Mouse (Mus musculus): ENCODE data around the gene Sipa1l3. TPM values are rescaled to one million over a fixed set of nuclear protein-coding genes. Genes with fewer than 3 reads are reported as not detected.

Sipa1l3 gene
- total RNA-seq, 2 experiments from 2014 or later, result 7.0 to 9.2 TPM

GRCm38 (mm10) chr7:29306108-29306507 lies 212.3 kb downstream of the Sipa1l3 start:
- DNase-seq, result no peak
- no peak overlapping the region for H3K4me3 ChIP-seq
- intact Hi-C loops (cut with DNase I), result loop anchor here (5.0 kb wide), 1 partner anchor 216 kb away; no protein-coding TSS in a partner anchor
- no peak for TF ChIP-seq CTCF (IDR thresholded peaks at IDR 0.05)
- H3K27ac ChIP-seq, result no peak overlapping the region

GRCm38 (mm10) chr7:29305263-29305988 lies 213.0 kb downstream of the Sipa1l3 start:
- H3K27ac ChIP-seq, result no peak overlapping the region
- no peak for TF ChIP-seq CTCF (IDR thresholded peaks at IDR 0.05)
- intact Hi-C loops (cut with DNase I), result loop anchor here (5.0 kb wide), 1 partner anchor 217 kb away; no protein-coding TSS in a partner anchor
- no peak for DNase-seq
- no peak overlapping the region for H3K4me3 ChIP-seq

DNA sequence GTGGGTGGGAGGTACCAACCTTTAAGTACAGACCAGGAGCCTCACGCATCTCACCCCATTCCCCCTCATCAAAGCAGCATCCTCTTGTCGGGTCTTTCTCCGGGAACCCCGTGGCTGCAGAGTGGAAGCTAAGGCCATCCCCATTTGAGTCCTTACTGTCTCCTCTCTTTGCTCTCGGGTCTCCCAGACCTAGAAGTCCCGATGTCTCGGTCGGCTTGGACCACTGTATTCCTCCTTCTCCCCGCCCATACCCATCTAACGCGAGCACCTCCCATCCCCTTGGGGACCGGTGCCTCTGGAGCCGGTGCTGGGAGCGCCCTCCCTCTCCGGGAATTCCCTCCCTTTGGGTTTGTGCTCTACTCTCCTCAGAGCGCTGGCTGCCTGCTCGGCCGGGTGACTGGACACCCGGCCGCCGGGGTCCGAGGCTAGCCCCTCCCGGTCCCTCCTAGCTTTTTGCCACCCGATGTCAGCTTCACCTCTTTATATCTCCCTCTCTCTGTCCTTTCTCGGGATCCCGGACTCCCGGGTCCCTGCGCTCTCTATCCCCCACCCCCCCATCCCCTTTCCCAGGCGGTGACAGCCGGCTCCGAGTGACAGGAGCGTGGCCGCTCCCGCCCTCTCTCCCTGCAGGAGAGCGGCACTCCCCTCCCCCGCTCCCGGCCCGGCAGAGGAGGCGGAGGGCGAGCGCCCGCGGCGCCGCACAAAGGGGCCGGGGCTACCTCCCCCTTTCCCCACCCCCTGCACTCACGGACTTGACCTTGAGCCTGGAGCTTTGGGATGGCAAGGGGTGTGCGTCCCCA lies 213.8 kb downstream of the Sipa1l3 start:
- H3K4me3 ChIP-seq, result peak overlapping the region; percentile 68
- intact Hi-C loops (cut with DNase I), result loop anchor here (5.0 kb wide), 2 partner anchors 127 to 218 kb away; no protein-coding TSS in a partner anchor
- no peak overlapping the region for H3K27ac ChIP-seq
- no peak for TF ChIP-seq CTCF (IDR thresholded peaks at IDR 0.05)
- no peak for DNase-seq

DNA sequence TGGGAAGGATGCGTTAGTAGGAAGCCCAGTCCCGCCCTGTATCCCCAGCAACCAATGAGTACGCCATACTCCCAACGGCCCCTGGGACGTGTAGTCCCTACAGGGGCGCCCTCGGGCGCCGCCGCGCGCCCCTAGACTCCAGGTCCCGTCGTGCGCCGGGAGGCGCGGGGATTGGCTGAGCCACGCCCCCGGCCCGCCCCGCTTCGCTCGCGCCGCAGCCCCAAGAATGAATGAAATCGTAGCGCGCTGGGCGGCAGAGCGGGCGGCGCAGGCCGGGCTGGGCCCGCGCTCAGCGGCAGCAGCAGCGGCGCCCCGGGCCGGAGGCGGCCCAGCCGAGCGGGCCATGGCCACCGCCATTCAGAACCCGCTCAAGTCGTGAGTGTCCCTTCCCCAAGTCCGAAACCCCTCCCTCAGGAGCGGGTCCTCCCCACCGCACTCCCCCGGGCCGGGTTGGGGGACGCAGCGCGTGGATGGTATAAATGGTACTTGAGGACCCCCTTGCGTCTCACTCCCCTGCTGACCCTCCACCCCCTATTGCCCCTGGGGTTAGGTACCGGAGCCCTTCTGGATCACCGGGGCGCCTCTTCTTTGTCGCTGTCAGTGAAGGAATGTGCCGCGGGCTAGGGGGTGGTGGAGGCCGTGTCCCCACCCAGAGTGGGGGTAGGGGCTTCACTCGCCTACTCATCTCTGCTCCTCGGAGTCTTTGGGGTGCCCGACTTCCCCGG lies 214.5 kb downstream of the Sipa1l3 start, which contains the start of gene Dpf1:
Dpf1 (plus strand) TSS at position 214 of the 725 bp plus-strand sequence.
- peak within 1 kb of the TSS; percentile 68 for H3K4me3 ChIP-seq
- H3K27ac ChIP-seq, result no peak within 1 kb of the TSS
- peak; percentile 91 for DNase-seq
- peak; percentile 13; the same call in 1 of the 2 replicates for TF ChIP-seq CTCF (IDR thresholded peaks at IDR 0.05)
- intact Hi-C loops (cut with DNase I), result loop anchor here (5.0 kb wide), 1 partner anchor 127 kb away; no protein-coding TSS in a partner anchor

DNA sequence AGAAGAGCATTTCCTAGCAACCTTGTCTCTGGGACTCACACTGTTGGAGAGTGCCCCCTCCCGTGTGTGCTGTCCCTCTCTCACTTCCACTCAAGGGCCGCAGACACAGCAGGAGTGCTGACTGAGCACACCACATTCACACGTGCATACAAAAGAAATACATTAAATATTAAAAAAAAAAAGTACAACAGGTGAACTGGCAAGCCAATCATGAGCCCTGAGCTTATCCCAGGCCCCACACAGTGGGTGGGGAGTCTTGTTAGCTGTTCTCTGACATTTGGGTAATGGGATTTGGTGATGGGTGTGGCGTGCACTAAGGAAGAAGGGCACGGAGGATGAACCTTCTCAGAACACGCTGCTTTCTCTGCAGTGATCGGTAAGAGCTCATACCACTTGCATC lies 215.8 kb downstream of the Sipa1l3 start:
- Histone ChIP-seq H3K27ac (no peak overlapping the region), H3K4me3 (no peak overlapping the region)
- TF ChIP-seq CTCF (IDR thresholded peaks at IDR 0.05), result no peak
- DNase-seq, result no peak
- intact Hi-C loops (cut with DNase I), result loop anchor here (5.0 kb wide), 1 partner anchor 125 kb away; no protein-coding TSS in a partner anchor

GRCm38 (mm10) chr7:29301127-29301566 lies 217.3 kb downstream of the Sipa1l3 start:
- Histone ChIP-seq H3K27ac (no peak overlapping the region), H3K4me3 (no peak overlapping the region)
- intact Hi-C loops (cut with DNase I), result loop anchor here (5.0 kb wide), 1 partner anchor 124 kb away; no protein-coding TSS in a partner anchor
- peak; percentile 74 for DNase-seq
- peak; percentile 79 for TF ChIP-seq CTCF (IDR thresholded peaks at IDR 0.05)

DNA sequence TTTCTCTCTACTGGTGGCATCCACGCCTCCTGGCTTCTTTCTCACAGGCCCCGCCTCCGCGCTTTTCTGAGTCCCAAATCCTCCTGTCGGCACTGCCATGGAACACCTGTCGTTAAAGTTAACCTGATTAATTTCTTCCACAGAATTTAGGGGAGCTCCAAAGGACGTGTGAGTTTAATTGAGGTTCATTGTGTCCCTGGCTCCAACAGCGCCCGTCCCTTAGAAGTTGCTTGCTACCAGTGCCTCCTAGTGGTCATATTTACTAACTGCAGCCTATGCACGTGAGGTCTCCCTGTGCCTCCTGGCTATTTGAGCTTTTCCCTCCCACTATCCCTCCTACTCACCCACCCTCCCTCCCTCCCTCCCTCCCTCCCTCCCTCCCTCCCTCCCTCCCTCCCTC lies 221.4 kb downstream of the Sipa1l3 start:
- Histone ChIP-seq H3K4me3 (peak overlapping the region; percentile 36; the same call in 1 of the 2 replicates), H3K27ac (no peak overlapping the region)
- peak; percentile 84 for TF ChIP-seq CTCF (IDR thresholded peaks at IDR 0.05)
- peak; percentile 66 for DNase-seq
- intact Hi-C loops (cut with DNase I), result loop anchor here (2.0 kb wide), 2 partner anchors 50 to 166 kb away; no protein-coding TSS in a partner anchor

GRCm38 (mm10) chr7:29295861-29296647 lies 222.4 kb downstream of the Sipa1l3 start:
- no peak for TF ChIP-seq CTCF (IDR thresholded peaks at IDR 0.05)
- DNase-seq, result no peak
- Histone ChIP-seq H3K4me3 (no peak overlapping the region), H3K27ac (no peak overlapping the region)
- intact Hi-C loops (cut with DNase I), result loop anchor here (2.0 kb wide), 2 partner anchors 49 to 165 kb away; no protein-coding TSS in a partner anchor

GRCm38 (mm10) chr7:29294111-29294761 lies 224.2 kb downstream of the Sipa1l3 start:
- TF ChIP-seq CTCF (IDR thresholded peaks at IDR 0.05), result no peak
- DNase-seq, result no peak
- Histone ChIP-seq H3K4me3 (no peak overlapping the region), H3K27ac (peak overlapping the region; percentile 83)
- intact Hi-C loops (cut with DNase I), result no loop called here

DNA sequence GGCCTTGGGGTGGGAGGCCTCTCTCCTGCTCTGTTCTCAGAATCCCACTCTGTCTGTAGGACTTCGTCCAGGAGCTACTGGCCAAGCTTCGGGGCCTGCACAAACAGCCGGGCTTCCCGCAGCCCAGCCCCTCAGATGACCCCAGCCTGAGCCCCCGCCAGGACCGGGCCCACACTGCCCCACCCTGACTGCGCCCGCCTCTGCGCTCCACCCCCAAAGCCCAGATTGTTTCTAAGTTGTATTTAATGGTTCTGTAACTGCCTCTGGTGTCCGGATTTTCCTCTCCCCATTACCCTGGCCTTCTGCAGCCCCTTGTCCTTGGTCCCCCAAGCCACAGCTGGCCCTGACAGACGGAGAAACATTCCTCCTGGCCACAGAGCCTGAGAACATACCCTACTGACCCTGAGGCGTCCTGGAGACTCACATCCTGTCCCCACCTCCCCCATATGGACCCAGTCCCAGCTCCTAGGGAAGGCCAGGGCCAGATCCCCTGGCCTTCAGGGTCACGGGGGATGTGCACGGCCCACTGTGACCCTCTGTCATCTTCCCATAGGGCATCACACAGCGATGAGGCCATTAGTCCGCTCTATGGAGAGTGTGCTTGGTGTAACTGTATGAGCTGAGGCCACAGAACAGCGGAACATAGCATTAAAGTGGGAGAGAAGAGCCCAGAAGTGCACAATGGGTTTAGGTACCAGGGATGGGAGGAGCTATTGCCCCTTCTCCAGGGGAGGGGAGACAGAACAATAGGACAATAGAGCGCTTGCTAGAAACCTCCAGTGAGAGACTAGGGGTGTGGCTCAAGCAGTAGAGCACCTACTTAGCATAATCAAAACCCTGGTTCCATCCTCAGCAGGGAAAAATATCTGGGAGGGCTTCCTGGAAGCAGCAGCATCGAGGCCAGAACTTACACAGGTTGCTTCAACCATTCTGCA lies 225.0 kb downstream of the Sipa1l3 start:
- DNase-seq, result peak; percentile 59
- H3K27ac ChIP-seq, result peak overlapping the region; percentile 83
- TF ChIP-seq CTCF (IDR thresholded peaks at IDR 0.05), result no peak
- intact Hi-C loops (cut with DNase I), result no loop called here
- 0 out of 2 replicates have a peak overlapping the region, but pooled peaks have one; percentile 11 for H3K4me3 ChIP-seq

All from gastrocnemius, adult 2 months (tissue).